Mouse (Mus musculus) heart, embryonic 14.5 days (tissue): ENCODE measurements around the gene Actl11. TPM values are rescaled to one million over a fixed set of nuclear protein-coding genes. Genes with fewer than 3 reads are reported as not detected.

Source experiments
- ATAC-seq: fragments of 200-750 bp; cut with Nextera tagmentation; 2 replicates; pipeline ENCODE4 v1.8.0; 2017; ENCODE audit warnings: low read depth, moderate TSS enrichment; ENCODE audit not compliant: insufficient number of reproducible peaks, insufficient read depth, low FRiP score
- H3K27ac ChIP-seq, 2 experiments: fragments of 200-500 bp in 1 of 2; fragments of 300-500 bp in 1 of 2; sonication (generic) in 1 of 2; replicated peaks in 1 of 2; 2 replicates each; pipeline ENCODE4 v1.5.1; 2012 to 2014; ENCODE audit warnings: low read depth in 2 of 2, low read length in 2 of 2, control low read depth in 1 of 2, mild to moderate bottlenecking in 1 of 2, mixed read lengths in 1 of 2; ENCODE audit not compliant: control insufficient read depth in 1 of 2, insufficient read depth in 1 of 2
- H3K27me3 ChIP-seq: fragments of 300-500 bp; sonication (generic); 2 replicates; pipeline ENCODE4 v1.6.1; 2014; ENCODE audit warnings: mild to moderate bottlenecking, low read length, control low read depth; ENCODE audit not compliant: control insufficient read depth, insufficient read depth
- H3K36me3 ChIP-seq: fragments of 300-500 bp; sonication (generic); 2 replicates; pipeline ENCODE4 v1.6.1; 2014; ENCODE audit warnings: mild to moderate bottlenecking, control low read depth, low read length, mixed read lengths; ENCODE audit not compliant: control insufficient read depth, insufficient read depth
- H3K4me1 ChIP-seq, 2 experiments: fragments of 200-500 bp in 1 of 2; fragments of 300-500 bp in 1 of 2; sonication (generic) in 1 of 2; 2 replicates each; pipeline ENCODE4 v1.6.1; 2012 to 2014; ENCODE audit warnings: low read length in 2 of 2, control low read depth in 1 of 2, mixed read lengths in 1 of 2; ENCODE audit not compliant: control insufficient read depth in 2 of 2, insufficient read depth in 2 of 2
- H3K4me2 ChIP-seq: fragments of 300-500 bp; sonication (generic); 2 replicates; pipeline ENCODE4 v1.6.1; 2014; ENCODE audit warnings: mild to moderate bottlenecking, low read length
- H3K4me3 ChIP-seq, 2 experiments: fragments of 200-500 bp in 1 of 2; fragments of 300-500 bp in 1 of 2; sonication (generic) in 1 of 2; 2 replicates each; pipeline ENCODE4 v1.5.1; 2012 to 2014; ENCODE audit warnings: low read length in 2 of 2, mild to moderate bottlenecking in 2 of 2, control low read depth in 1 of 2, low read depth in 1 of 2, moderate library complexity in 1 of 2; ENCODE audit not compliant: control insufficient read depth in 1 of 2, insufficient read depth in 1 of 2
- H3K9ac ChIP-seq: fragments of 300-500 bp; sonication (generic); 2 replicates; pipeline ENCODE4 v1.6.1; 2014; ENCODE audit warnings: mild to moderate bottlenecking, low read length
- H3K9me3 ChIP-seq: fragments of 300-500 bp; sonication (generic); 2 replicates; pipeline ENCODE4 v1.6.1; 2016; ENCODE audit warnings: low read length, control low read depth; ENCODE audit not compliant: control insufficient read depth
- WGBS: fragments of 180-500 bp; shearing (Covaris S2); extraction: QIAGEN DNeasy Blood & Tissue Kit; methylation state at CpG from one replicate; pipeline ENCODE4 v1.1.7; 2014; 5-methylcytosine and 5-hydroxymethylcytosine counted together
- polyA plus RNA-seq: library from polyadenylated mRNA; unstranded; fragments of >200 nt; fragmentation: Nextera tagmentation; extraction: Ambion mirVana; gene quantifications from 2 replicates; pipeline ENCODE4 v1.2.1, GENCODE M21; 2014

Gene Actl11
- polyA plus RNA-seq, 1 experiment from 2014 or later, result not detected

- peaks cover 20 to 47% of the 10 kb centered on the region in 2 experiments for H3K4me1 ChIP-seq
- WGBS, result 32% methylated on average over 12 of the region's 12 CpGs
- peak; percentile 46; the same call in 1 of the 2 replicates for ATAC-seq
Measured at GRCm38 (mm10) chr9:107975399-107976386, 47.4 kb downstream of the Actl11 start, which contains the start of gene Uba7. Uba7 (plus strand) TSS chr9:107975505.

GRCm38 (mm10) chr9:107978815-107979214 is 50.5 kb downstream of the Actl11 start:
- no peak overlapping the region for H3K4me3 ChIP-seq
- no peak overlapping the region for H3K9ac ChIP-seq
- H3K4me1 ChIP-seq, result peaks cover 49 to 68% of the 10 kb centered on the region in 2 experiments
- H3K27me3 ChIP-seq, result no peaks in the 10 kb centered on the region
- no peak overlapping the region for H3K27ac ChIP-seq
- ATAC-seq, result no peak
- H3K9me3 ChIP-seq, result no peaks in the 10 kb centered on the region
- no peak overlapping the region for H3K4me2 ChIP-seq
- WGBS, result 81% methylated on average over 12 of the region's 12 CpGs
- H3K36me3 ChIP-seq, result peaks cover 27% of the 10 kb centered on the region

More at GRCm38 (mm10) chr9:107975399-107976386, 47.4 kb downstream of the Actl11 start, which contains the start of gene Uba7:
- H3K36me3 ChIP-seq, result peaks cover 27% of the 10 kb centered on the region
- no peaks in the 10 kb centered on the region for H3K27me3 ChIP-seq
- H3K27ac ChIP-seq, result peak within 1 kb of the TSS; percentile 91 to 93
- H3K4me2 ChIP-seq, result peak within 1 kb of the TSS; percentile 72
- no peaks in the 10 kb centered on the region for H3K9me3 ChIP-seq
- H3K9ac ChIP-seq, result peak within 1 kb of the TSS; percentile 70
- peak within 1 kb of the TSS; percentile 35 to 36 for H3K4me3 ChIP-seq

Other genes starting within 250 kb of the Actl11 start
- gene Gnat1, start 248.8 kb upstream of the Actl11 start, polyA plus RNA-seq, result 0.63 and 1.7 TPM in 2 replicates
- 4.6 and 6.2 TPM in 2 replicates for gene Sema3f, start 218.0 kb upstream of the Actl11 start, polyA plus RNA-seq
- gene Rbm5, start 157.5 kb upstream of the Actl11 start, polyA plus RNA-seq, result 116 and 118 TPM in 2 replicates
- gene Rbm6, start 55.2 kb upstream of the Actl11 start, polyA plus RNA-seq, result 41.5 and 42.8 TPM in 2 replicates
- 8.2 and 9.4 TPM in 2 replicates for gene Mon1a, start 40.3 kb upstream of the Actl11 start, polyA plus RNA-seq
- 1.00 and 1.5 TPM in 2 replicates for gene Mst1r, start 21.6 kb upstream of the Actl11 start, polyA plus RNA-seq
- 0.07 and 0.13 TPM in 2 replicates for gene Camkv, start 7.2 kb downstream of the Actl11 start, polyA plus RNA-seq
- 8.6 and 10.2 TPM in 2 replicates for gene Traip, start 21.7 kb downstream of the Actl11 start, polyA plus RNA-seq
- 33.1 and 34.2 TPM in 2 replicates for gene Uba7, start 47.0 kb downstream of the Actl11 start, polyA plus RNA-seq
- gene Gm20661, start 54.6 kb downstream of the Actl11 start, polyA plus RNA-seq, result 2.1 and 3.8 TPM in 2 replicates
- 46.0 and 49.2 TPM in 2 replicates for gene Inka1, start 57.4 kb downstream of the Actl11 start, polyA plus RNA-seq
- 4.8 and 8.4 TPM in 2 replicates for gene Cdhr4, start 64.0 kb downstream of the Actl11 start, polyA plus RNA-seq
- gene Gm20662, start 67.9 kb downstream of the Actl11 start, polyA plus RNA-seq, result 0.55 and 0.71 TPM in 2 replicates
- 21.9 and 22.5 TPM in 2 replicates for gene Ip6k1, start 74.0 kb downstream of the Actl11 start, polyA plus RNA-seq
- 17.4 and 18.8 TPM in 2 replicates for gene Gmppb, start 120.8 kb downstream of the Actl11 start, polyA plus RNA-seq
- gene Amigo3, start 124.7 kb downstream of the Actl11 start, polyA plus RNA-seq, result 2.0 and 2.1 TPM in 2 replicates
- not detected in 2 replicates for gene Mst1, start 152.0 kb downstream of the Actl11 start, polyA plus RNA-seq
- gene Rnf123, start 154.9 kb downstream of the Actl11 start, polyA plus RNA-seq, result 37.2 and 37.9 TPM in 2 replicates
- 48.7 and 50.8 TPM in 2 replicates for gene Apeh, start 166.1 kb downstream of the Actl11 start, polyA plus RNA-seq